Mouse (Mus musculus): ENCODE measurements at regions not wholly inside any gene's neighbourhood (a gene's known extent, or its start where the extent isn't known, plus 50 kb on each side); places are given as distances from the start of the nearest gene placed in this dataset.
A peak's percentile ranks its signal among the peaks of the same experiment; 100 is the strongest.
"Not testable (repeated sequence)": the region's sequence is repeated elsewhere in the genome, so short reads cannot be mapped to it uniquely, and the experiment has no call there.

GRCm38 (mm10) chr14:26319821-26320220 is 62.1 kb downstream of the Duxbl3 start:
- DNase-seq (ENCODE audit: low read depth, low spot score), result not testable (repeated sequence)

- no peak for DNase-seq (ENCODE audit: low read depth, low spot score)
These were observed 63.0 kb downstream of the Duxbl3 start for GRCm38 (mm10) chr14:26320736-26321135.

GRCm38 (mm10) chr14:26328562-26328961 is 70.8 kb downstream of the Duxbl3 start:
- DNase-seq (ENCODE audit: low read depth, low spot score), result peak; percentile 61

DNA sequence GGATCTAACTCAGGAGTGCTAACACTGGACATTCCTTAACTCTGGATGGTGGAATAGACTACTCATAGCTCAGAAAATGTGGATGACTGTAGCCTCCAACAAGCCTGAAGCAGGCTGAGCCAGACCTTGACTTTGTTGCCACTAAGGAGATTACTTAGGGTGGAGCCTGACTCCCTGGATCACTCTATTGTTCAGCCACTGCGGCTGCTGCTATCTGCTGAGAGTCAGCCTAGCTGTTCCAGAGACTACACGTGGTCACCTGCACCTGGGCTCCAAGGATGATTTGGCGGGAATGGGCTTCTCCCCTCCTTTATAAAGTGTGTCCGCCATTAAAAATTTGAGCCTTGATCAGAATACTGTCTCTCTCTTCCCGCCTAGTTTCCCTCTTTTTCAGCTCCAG is 83.3 kb downstream of the Duxbl3 start:
- no peak for DNase-seq (ENCODE audit: low read depth, low spot score)

- DNase-seq (ENCODE audit: low read depth, low spot score), result peak; percentile 6
These were observed 87.5 kb downstream of the Duxbl3 start for GRCm38 (mm10) chr14:26345227-26345626.

- DNase-seq (ENCODE audit: low read depth, low spot score), result no peak
These were observed 89.5 kb downstream of the Duxbl3 start for GRCm38 (mm10) chr14:26347296-26347695.

- DNase-seq (ENCODE audit: low read depth, low spot score), result no peak
These were observed 95.2 kb downstream of the Duxbl3 start for GRCm38 (mm10) chr14:26352927-26353326.

DNA sequence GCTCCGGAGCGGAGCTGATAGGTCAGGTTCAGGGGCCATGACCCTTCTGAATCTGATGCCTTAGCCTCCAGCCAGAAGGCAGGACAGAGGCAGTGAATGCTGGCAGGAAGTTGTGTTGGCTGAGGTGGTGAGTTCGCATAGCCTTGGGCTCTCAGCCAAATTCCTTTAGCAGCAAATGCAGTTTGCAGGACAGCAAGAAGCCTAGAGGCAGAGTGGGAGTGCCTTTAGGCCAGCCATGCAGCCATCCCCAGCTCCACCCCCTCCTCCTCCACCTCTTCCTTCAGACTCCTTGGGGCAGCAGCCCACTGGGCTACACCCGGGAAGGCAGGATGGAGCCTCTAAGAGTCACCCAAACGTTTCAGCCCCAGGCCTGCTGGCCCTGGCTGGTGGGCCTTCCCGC is 99.5 kb downstream of the Duxbl3 start:
- DNase-seq (ENCODE audit: low read depth, low spot score), result no peak

DNA sequence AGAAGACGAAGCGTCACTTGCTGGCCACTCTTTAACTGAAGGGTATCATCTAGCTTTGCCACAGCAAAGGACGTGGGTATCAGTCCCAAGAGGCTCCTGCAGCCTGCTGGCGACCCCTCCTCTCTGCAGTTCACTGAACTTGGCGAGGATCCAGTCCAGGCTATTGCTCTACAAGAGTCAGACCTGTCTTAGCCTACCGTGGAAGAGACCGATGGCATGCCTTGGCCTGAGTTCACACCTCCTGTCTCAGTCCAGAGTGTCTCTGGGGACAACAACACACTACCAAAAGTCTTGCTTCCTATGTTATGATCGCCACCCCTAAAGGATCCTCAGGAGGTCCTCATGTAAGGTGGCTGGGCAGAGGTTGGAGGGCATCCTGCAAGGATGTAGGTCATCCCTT is 100.2 kb downstream of the Duxbl3 start:
- no peak for DNase-seq (ENCODE audit: low read depth, low spot score)

DNA sequence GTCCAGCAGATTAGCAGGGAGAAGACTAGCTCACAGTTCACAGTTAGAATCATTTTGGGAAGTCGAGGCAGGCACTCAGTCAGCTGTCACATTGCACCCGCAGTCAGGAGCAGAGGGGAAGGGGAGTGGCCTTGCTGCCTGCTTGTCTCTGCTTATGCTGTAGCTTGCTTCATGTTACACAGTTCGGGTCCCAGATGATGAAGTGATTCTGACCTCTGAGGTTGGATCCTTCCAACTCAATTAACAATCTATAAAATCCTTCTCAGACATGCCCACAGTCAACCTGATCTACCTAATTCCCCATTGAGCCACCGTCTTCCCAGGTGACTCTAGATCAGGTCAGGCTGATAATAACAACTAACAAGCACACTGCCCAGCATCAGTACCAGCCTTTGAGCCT is 102.3 kb downstream of the Duxbl3 start:
- no peak for DNase-seq (ENCODE audit: low read depth, low spot score)

GRCm38 (mm10) chr14:26361206-26361605 is 103.4 kb downstream of the Duxbl3 start:
- DNase-seq (ENCODE audit: low read depth, low spot score), result no peak
